Mouse (Mus musculus) kidney, adult 2 months (tissue): Measurements from ENCODE around the gene Gdi1.

Experiments
- CTCF ChIP-seq: fragments of 200-500 bp; conservative IDR thresholded peaks from 2 replicates; pipeline ENCODE4 v1.5.1; 2011; ENCODE audit warnings: low read depth, mild to moderate bottlenecking, control low read depth, low read length, moderate library complexity, mixed read lengths; ENCODE audit not compliant: insufficient read depth, insufficient read length
- POLR2A ChIP-seq: fragments of 200-500 bp; IDR thresholded peaks from one replicate; pipeline ENCODE4 v1.6.1; 2011; ENCODE audit warnings: low read depth, low read length, control low read depth

DNA sequence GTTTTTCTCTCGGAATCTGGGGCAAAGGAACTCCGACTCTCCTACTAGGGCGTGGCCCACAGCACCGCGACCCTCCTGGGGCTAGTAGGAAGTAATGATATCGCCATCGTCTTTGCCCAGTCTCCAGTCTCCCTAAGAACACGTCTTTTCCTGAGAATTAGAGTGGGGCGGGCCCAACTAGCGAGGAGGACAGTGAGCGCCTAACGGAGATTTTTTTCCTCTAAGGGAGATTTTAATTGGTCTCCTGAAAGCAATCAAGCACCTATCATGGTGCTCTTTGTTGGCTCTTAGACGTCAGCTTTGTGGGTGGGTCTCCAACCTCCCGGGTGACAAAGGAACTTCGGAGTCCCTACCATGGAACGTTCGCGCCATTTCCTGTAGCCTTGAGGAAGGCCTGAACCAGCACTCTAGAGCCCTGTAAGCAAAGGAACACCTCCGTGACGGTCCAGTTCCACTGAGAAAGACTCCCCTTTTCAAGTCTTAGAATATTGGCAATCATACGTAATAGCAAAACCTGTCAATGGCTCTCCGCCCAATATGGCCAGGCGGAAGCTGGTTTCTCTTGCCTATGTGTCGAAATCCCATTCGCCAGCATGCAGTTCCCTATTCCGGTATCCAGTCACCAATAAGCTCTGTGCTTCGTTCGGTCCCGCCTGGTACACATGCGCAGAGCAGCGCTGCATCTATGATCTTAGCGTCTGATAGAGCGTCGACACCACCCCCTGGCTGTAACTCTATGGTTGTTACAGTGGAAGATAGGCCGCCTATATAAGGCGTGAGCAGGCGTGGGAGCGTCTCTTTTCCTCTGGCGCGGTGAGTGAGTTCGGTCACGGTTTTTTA is 34.5 kb upstream of the Gdi1 start, which contains the start of gene Rpl10:
- TF ChIP-seq POLR2A (peak; percentile 97), CTCF (0 out of 2 replicates have a peak, but pooled peaks have one; percentile 11)
